Mouse (Mus musculus): ENCODE data around the gene Emc10. TPM values are rescaled to one million over a fixed set of nuclear protein-coding genes. Genes with fewer than 3 reads are reported as not detected.

Gene Emc10
- polyA plus RNA-seq (2014; fragmentation: Nextera tagmentation; extraction: Ambion mirVana) = 122 and 133 TPM in 2 replicates

- ATAC-seq (ENCODE audit: insufficient read depth) = peak; percentile 96
- peak within 1 kb of the TSS; percentile 94 for H3K4me2 ChIP-seq
- H3K27me3 ChIP-seq (ENCODE audit: insufficient read depth, low read length) = peaks cover 4% of the 10 kb centered on the region; the same call in 1 of the 2 replicates
- DNase-seq = peak; percentile 100
- peaks cover 7% of the 10 kb centered on the region for H3K4me1 ChIP-seq (ENCODE audit: insufficient read depth)
- WGBS = under 1% methylated on average over 58 of the region's 58 CpGs
- TF ChIP-seq CTCF (IDR thresholded peaks at IDR 0.05; ENCODE audit: low read depth) = no peak
- H3K27ac ChIP-seq (ENCODE audit: low read depth) = peak within 1 kb of the TSS; percentile 91
- H3K9me3 ChIP-seq (ENCODE audit: low read depth, low read length) = no peaks in the 10 kb centered on the region
- peak within 1 kb of the TSS; percentile 80 for H3K9ac ChIP-seq
- H3K4me3 ChIP-seq (ENCODE audit: low read depth, low read length) = peak within 1 kb of the TSS; percentile 70
- peaks cover 23% of the 10 kb centered on the region for H3K36me3 ChIP-seq (ENCODE audit: insufficient read depth)
Measured at GRCm38 (mm10) chr7:44495992-44496770, at the start of gene Emc10, which contains the start of gene Fam71e1. Emc10 (minus strand) TSS chr7:44496529. Fam71e1 (plus strand) TSS chr7:44496581.

DNA sequence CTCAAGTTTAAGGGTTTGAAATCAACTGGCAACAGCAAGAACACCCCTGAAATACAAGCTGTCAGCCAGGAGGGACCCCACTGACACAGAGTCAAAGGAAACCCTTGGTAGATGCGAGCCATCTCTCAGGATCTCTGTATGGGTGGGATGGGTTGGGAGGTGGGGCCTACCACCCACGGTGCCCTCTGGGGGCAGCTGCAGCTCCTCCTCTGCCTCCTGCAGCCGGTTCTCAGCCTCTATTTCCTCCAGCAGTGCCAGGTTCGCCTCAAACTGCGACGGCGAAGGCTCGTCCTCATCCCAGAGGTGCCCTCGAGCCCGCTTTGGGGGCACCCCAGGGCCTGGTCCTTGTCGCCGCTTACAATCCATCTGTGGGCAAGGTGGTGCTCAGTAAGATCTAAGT is 46.7 kb upstream of the Emc10 start:
- no peaks in the 10 kb centered on the region for H3K9me3 ChIP-seq (ENCODE audit: low read depth, low read length)
- H3K9ac ChIP-seq = no peak overlapping the region
- no peak overlapping the region for H3K4me2 ChIP-seq
- H3K4me3 ChIP-seq (ENCODE audit: low read depth, low read length) = no peak overlapping the region
- H3K27me3 ChIP-seq (ENCODE audit: insufficient read depth, low read length) = no peaks in the 10 kb centered on the region
- no peak for ATAC-seq (ENCODE audit: insufficient read depth)
- 0 out of 2 replicates have a peak, but pooled peaks cover 6% of the 10 kb centered on the region for H3K4me1 ChIP-seq (ENCODE audit: insufficient read depth)
- no peak for TF ChIP-seq CTCF (IDR thresholded peaks at IDR 0.05; ENCODE audit: low read depth)
- WGBS = 79% methylated on average over 12 of the region's 12 CpGs
- no peak overlapping the region for H3K27ac ChIP-seq (ENCODE audit: low read depth)
- H3K36me3 ChIP-seq (ENCODE audit: insufficient read depth) = peaks cover 56% of the 10 kb centered on the region
- DNase-seq = no peak

DNA sequence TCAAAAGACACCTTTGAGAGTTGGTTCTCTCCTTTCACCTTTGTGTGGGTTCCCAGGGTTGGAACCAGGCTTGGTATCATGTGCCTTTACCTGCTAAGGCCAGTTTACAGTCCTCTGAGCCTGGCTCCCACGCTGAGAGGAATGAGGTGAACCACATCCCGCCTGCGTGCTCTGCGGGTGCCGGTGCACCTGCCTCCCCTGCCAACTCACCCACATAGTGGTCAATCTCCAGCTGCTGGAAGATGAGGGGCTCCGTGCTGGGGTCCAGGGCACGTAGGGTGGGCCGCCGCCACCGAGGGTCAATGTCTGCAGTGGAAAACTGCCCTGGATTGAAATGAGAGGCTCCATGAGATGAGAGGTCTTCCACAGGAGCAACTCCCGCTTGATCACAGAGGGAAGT is 46.2 kb upstream of the Emc10 start:
- Histone ChIP-seq H3K9ac (no peak overlapping the region), H3K36me3 (ENCODE audit: insufficient read depth) (peaks cover 61% of the 10 kb centered on the region), H3K4me3 (ENCODE audit: low read depth, low read length) (no peak overlapping the region), H3K27ac (ENCODE audit: low read depth) (no peak overlapping the region), H3K4me2 (no peak overlapping the region), H3K9me3 (ENCODE audit: low read depth, low read length) (no peaks in the 10 kb centered on the region), H3K4me1 (ENCODE audit: insufficient read depth) (0 out of 2 replicates have a peak, but pooled peaks cover 3% of the 10 kb centered on the region), H3K27me3 (ENCODE audit: insufficient read depth, low read length) (no peaks in the 10 kb centered on the region)
- ATAC-seq (ENCODE audit: insufficient read depth) (no peak), DNase-seq (no peak)
- no peak for TF ChIP-seq CTCF (IDR thresholded peaks at IDR 0.05; ENCODE audit: low read depth)
- WGBS = 96% methylated on average over 11 of the region's 11 CpGs

GRCm38 (mm10) chr7:44538756-44539624 is 42.7 kb upstream of the Emc10 start:
- Histone ChIP-seq H3K27ac (ENCODE audit: low read depth) (no peak overlapping the region), H3K36me3 (ENCODE audit: insufficient read depth) (peaks cover 92% of the 10 kb centered on the region), H3K27me3 (ENCODE audit: insufficient read depth, low read length) (no peaks in the 10 kb centered on the region), H3K4me2 (no peak overlapping the region), H3K4me1 (ENCODE audit: insufficient read depth) (no peaks in the 10 kb centered on the region), H3K9ac (no peak overlapping the region), H3K9me3 (ENCODE audit: low read depth, low read length) (no peaks in the 10 kb centered on the region), H3K4me3 (ENCODE audit: low read depth, low read length) (no peak overlapping the region)
- DNase-seq (no peak), ATAC-seq (ENCODE audit: insufficient read depth) (no peak)
- 90% methylated on average over 41 of the region's 41 CpGs for WGBS
- TF ChIP-seq CTCF (IDR thresholded peaks at IDR 0.05; ENCODE audit: low read depth) = no peak

- no peak overlapping the region for H3K27ac ChIP-seq (ENCODE audit: low read depth)
- WGBS = 92% methylated on average over 13 of the region's 13 CpGs
- no peaks in the 10 kb centered on the region for H3K4me1 ChIP-seq (ENCODE audit: insufficient read depth)
- peaks cover 97% of the 10 kb centered on the region for H3K36me3 ChIP-seq (ENCODE audit: insufficient read depth)
- no peak for TF ChIP-seq CTCF (IDR thresholded peaks at IDR 0.05; ENCODE audit: low read depth)
- no peak overlapping the region for H3K4me3 ChIP-seq (ENCODE audit: low read depth, low read length)
- no peaks in the 10 kb centered on the region for H3K27me3 ChIP-seq (ENCODE audit: insufficient read depth, low read length)
- no peak for ATAC-seq (ENCODE audit: insufficient read depth)
- no peak overlapping the region for H3K4me2 ChIP-seq
- DNase-seq = no peak
- no peak overlapping the region for H3K9ac ChIP-seq
- H3K9me3 ChIP-seq (ENCODE audit: low read depth, low read length) = no peaks in the 10 kb centered on the region
Measured at GRCm38 (mm10) chr7:44537496-44537895, 41.2 kb upstream of the Emc10 start.

- TF ChIP-seq CTCF (IDR thresholded peaks at IDR 0.05; ENCODE audit: low read depth) = no peak
- H3K9me3 ChIP-seq (ENCODE audit: low read depth, low read length) = no peaks in the 10 kb centered on the region
- DNase-seq (no peak), ATAC-seq (ENCODE audit: insufficient read depth) (no peak)
- no peak overlapping the region for H3K4me3 ChIP-seq (ENCODE audit: low read depth, low read length)
- peaks cover 96% of the 10 kb centered on the region for H3K36me3 ChIP-seq (ENCODE audit: insufficient read depth)
- 70% methylated on average over 7 of the region's 7 CpGs for WGBS
- no peaks in the 10 kb centered on the region for H3K27me3 ChIP-seq (ENCODE audit: insufficient read depth, low read length)
- no peak overlapping the region for H3K9ac ChIP-seq
- no peak overlapping the region for H3K27ac ChIP-seq (ENCODE audit: low read depth)
- H3K4me1 ChIP-seq (ENCODE audit: insufficient read depth) = no peaks in the 10 kb centered on the region
- H3K4me2 ChIP-seq = no peak overlapping the region
Measured at GRCm38 (mm10) chr7:44537009-44537408, 40.7 kb upstream of the Emc10 start.

- Histone ChIP-seq H3K27me3 (ENCODE audit: insufficient read depth, low read length) (no peaks in the 10 kb centered on the region), H3K4me1 (ENCODE audit: insufficient read depth) (no peaks in the 10 kb centered on the region), H3K9ac (no peak overlapping the region), H3K36me3 (ENCODE audit: insufficient read depth) (peaks cover 92% of the 10 kb centered on the region), H3K27ac (ENCODE audit: low read depth) (no peak overlapping the region), H3K4me2 (no peak overlapping the region), H3K4me3 (ENCODE audit: low read depth, low read length) (no peak overlapping the region), H3K9me3 (ENCODE audit: low read depth, low read length) (no peaks in the 10 kb centered on the region)
- no peak for TF ChIP-seq CTCF (IDR thresholded peaks at IDR 0.05; ENCODE audit: low read depth)
- WGBS = 88% methylated on average over 6 of the region's 6 CpGs
- no peak for DNase-seq
- no peak for ATAC-seq (ENCODE audit: insufficient read depth)
Measured at GRCm38 (mm10) chr7:44536590-44536968, 40.2 kb upstream of the Emc10 start.
